17 mouse cellular contexts compared by ENCODE assay signal in genomic region chr16:66768684-66769389, GRCm38 (mm10).
DNase-seq lines count a peak whose midpoint lies in the region; ATAC-seq and TF ChIP-seq lines count a peak whose summit lies in the region.
"Had no signal": no experiment of that assay in that cellular context is flagged by ENCODE, and none has a peak within 500 bp of the region (broad histone marks: within the 10 kb centered on the region; RNA-seq: fewer than 3 reads in every experiment).

No protein-coding gene starts in this region.

- WGBS in forebrain, embryonic 13.5 days: 20% methylated on average over 4 of the region's 4 CpGs
- 71% methylated on average over 4 of the region's 4 CpGs for WGBS in limb, embryonic 14.5 days

- no peak overlapping the region for H3K9ac ChIP-seq in forebrain, embryonic 13.5 days
- no peak overlapping the region for H3K9ac ChIP-seq in limb, embryonic 14.5 days (ENCODE audit: low read depth, low read length, severe bottlenecking)
- H3K9ac ChIP-seq: liver, embryonic 13.5 days had no signal

- peak; percentile 16 to 44 for DNase-seq in frontal cortex, adult 2 months (ENCODE audit: extremely low spot score in 1 of 2, low spot score in 1 of 2)
- no peak for DNase-seq in frontal cortex, postnatal 14 days (ENCODE audit: low spot score in 2 of 2)
- peak; percentile 50 for DNase-seq in adipocyte (ENCODE audit: low spot score)
- peak; percentile 30 for DNase-seq in limb, embryonic 14.5 days (ENCODE audit: low spot score)
- DNase-seq in gastrocnemius, adult 8-10 months (ENCODE audit: low spot score in 2 of 2): no peak
- no peak for DNase-seq in thymus, postnatal 36 days
- no peak for DNase-seq in lung, postnatal 4 days
- DNase-seq: adrenal gland, postnatal 36 days; embryo, embryonic 11 days; gastrocnemius, postnatal 36 days; heart, postnatal 4 days; kidney, postnatal 25 days; liver, embryonic 13.5 days; right cerebral cortex, postnatal 14 days had no signal

- no peak overlapping the region for H3K4me2 ChIP-seq in forebrain, embryonic 13.5 days
- H3K4me2 ChIP-seq in limb, embryonic 14.5 days (replicated peaks; ENCODE audit: low read depth, low read length, severe bottlenecking): no peak overlapping the region
- H3K4me2 ChIP-seq: liver, embryonic 13.5 days had no signal

- no peak overlapping the region for H3K4me3 ChIP-seq in forebrain, embryonic 13.5 days
- H3K4me3 ChIP-seq in limb, embryonic 14.5 days (replicated peaks; ENCODE audit: low read length): no peak overlapping the region
- H3K4me3 ChIP-seq: liver, embryonic 13.5 days; megakaryocyte, embryonic 14.5 days had no signal

- no peaks in the 10 kb centered on the region for H3K9me3 ChIP-seq in forebrain, embryonic 13.5 days (replicated peaks)
- no peaks in the 10 kb centered on the region for H3K9me3 ChIP-seq in limb, embryonic 14.5 days (ENCODE audit: control insufficient read depth, low read length)
- H3K9me3 ChIP-seq: liver, embryonic 13.5 days; megakaryocyte, embryonic 14.5 days had no signal

- TF ChIP-seq POLR2A in limb, embryonic 14.5 days (IDR thresholded peaks at IDR 0.05; ENCODE audit: borderline replicate concordance, extremely low read depth, insufficient read depth, insufficient read length): no peak

- ATAC-seq in forebrain, embryonic 13.5 days: peak; percentile 71
- peak; percentile 41; the same call in 1 of the 2 replicates for ATAC-seq in limb, embryonic 14.5 days (ENCODE audit: low FRiP score, low read depth)
- ATAC-seq: Patski had no signal

- H3K4me1 ChIP-seq in forebrain, embryonic 13.5 days: peaks cover 19% of the 10 kb centered on the region
- H3K4me1 ChIP-seq in limb, embryonic 14.5 days (ENCODE audit: control insufficient read depth, insufficient read depth, low read length): no peaks in the 10 kb centered on the region
- H3K4me1 ChIP-seq: liver, embryonic 13.5 days; megakaryocyte, embryonic 14.5 days had no signal

- H3K36me3 ChIP-seq in forebrain, embryonic 13.5 days (ENCODE audit: poor library complexity, severe bottlenecking): no peaks in the 10 kb centered on the region
- H3K36me3 ChIP-seq in limb, embryonic 14.5 days (ENCODE audit: control insufficient read depth, insufficient read depth, low read length): no peaks in the 10 kb centered on the region
- H3K36me3 ChIP-seq: liver, embryonic 13.5 days had no signal

- peak overlapping the region; percentile 40; the same call in 1 of the 2 replicates for H3K27ac ChIP-seq in forebrain, embryonic 13.5 days
- no peak overlapping the region for H3K27ac ChIP-seq in limb, embryonic 14.5 days (replicated peaks; ENCODE audit: low read depth, low read length)
- H3K27ac ChIP-seq: liver, embryonic 13.5 days had no signal

- no peaks in the 10 kb centered on the region for H3K27me3 ChIP-seq in forebrain, embryonic 13.5 days
- no peaks in the 10 kb centered on the region for H3K27me3 ChIP-seq in limb, embryonic 14.5 days (ENCODE audit: control insufficient read depth, insufficient read depth, low read length)
- H3K27me3 ChIP-seq: liver, embryonic 13.5 days; megakaryocyte, embryonic 14.5 days; Patski had no signal

Comparison
In these comparisons a context has a peak if more than half of its experiments do, and no peak if none do; other contexts are left out.
1. DNase-seq: peak in frontal cortex, adult 2 months (2 of 2), adipocyte (single experiment) and limb, embryonic 14.5 days (single experiment); none in frontal cortex, postnatal 14 days (0 of 2), gastrocnemius, adult 8-10 months (0 of 2), thymus, postnatal 36 days (0 of 2) and lung, postnatal 4 days (0 of 2).